Comparison of ENCODE assay signal across 12 mouse cellular contexts in genomic region chr19:45675196-45675595, GRCm38 (mm10). TPM values are rescaled to one million over a fixed set of nuclear protein-coding genes. Genes with fewer than 3 reads are reported as not detected.
DNase-seq lines count a peak whose midpoint lies in the region; ATAC-seq and TF ChIP-seq lines count a peak whose summit lies in the region.
"Had no signal": no experiment of that assay in that cellular context is flagged by ENCODE, and none has a peak within 500 bp of the region (broad histone marks: within the 10 kb centered on the region; RNA-seq: fewer than 3 reads in every experiment).

No protein-coding gene starts in this region.

- H3K9me3 ChIP-seq in heart, embryonic 11.5 days (replicated peaks; ENCODE audit: control insufficient read depth, low read length) = no peaks in the 10 kb centered on the region
- no peaks in the 10 kb centered on the region for H3K9me3 ChIP-seq in lung, embryonic 15.5 days
- no peaks in the 10 kb centered on the region for H3K9me3 ChIP-seq in liver, embryonic 13.5 days (replicated peaks)
- H3K9me3 ChIP-seq: embryonic facial prominence, embryonic 13.5 days had no signal

- no peak for DNase-seq in heart, adult 18-20 months
- no peak for DNase-seq in lung, postnatal 10 days
- DNase-seq in liver, embryonic 13.5 days = no peak
- DNase-seq in spleen, postnatal 36 days (ENCODE audit: low spot score in 2 of 2) = no peak
- DNase-seq in thymus, postnatal 25 days = no peak
- DNase-seq: heart, postnatal 4 days; kidney, adult 9 months; thymus, adult 2 months had no signal

- peaks cover 3% of the 10 kb centered on the region; the same call in 1 of the 2 replicates for H3K4me1 ChIP-seq in heart, embryonic 11.5 days (ENCODE audit: control insufficient read depth, insufficient read depth, low read length)
- peaks cover 11% of the 10 kb centered on the region; the same call in 1 of the 2 replicates for H3K4me1 ChIP-seq in lung, embryonic 15.5 days
- peaks cover 7% of the 10 kb centered on the region for H3K4me1 ChIP-seq in bone marrow macrophage, adult 2 months (ENCODE audit: control insufficient read depth, insufficient read depth, low read length)
- H3K4me1 ChIP-seq in liver, embryonic 13.5 days (replicated peaks) = peaks cover 21% of the 10 kb centered on the region

- TF ChIP-seq POLR2A in bone marrow macrophage, adult 2 months (IDR thresholded peaks at IDR 0.05; ENCODE audit: borderline replicate concordance, low read depth, low read length) = no peak

- H3K27ac ChIP-seq in heart, embryonic 11.5 days (ENCODE audit: low read depth, low read length) = no peak overlapping the region
- H3K27ac ChIP-seq in lung, embryonic 15.5 days = no peak overlapping the region
- H3K27ac ChIP-seq in bone marrow macrophage, adult 2 months (ENCODE audit: insufficient read depth, low read depth, low read length) = no peak overlapping the region
- H3K27ac ChIP-seq in liver, embryonic 13.5 days = no peak overlapping the region
- H3K27ac ChIP-seq: embryonic facial prominence, embryonic 13.5 days had no signal

- no peak for ATAC-seq in heart, embryonic 11.5 days (replicated peaks; ENCODE audit: insufficient number of reproducible peaks, low FRiP score, low TSS enrichment)
- no peak for ATAC-seq in lung, embryonic 15.5 days (ENCODE audit: borderline replicate concordance, extremely low read depth, low FRiP score, low TSS enrichment)
- no peak for ATAC-seq in liver, embryonic 13.5 days (ENCODE audit: low read depth)

- no peaks in the 10 kb centered on the region for H3K36me3 ChIP-seq in heart, embryonic 11.5 days (ENCODE audit: control insufficient read depth, insufficient read depth, low read length)
- H3K36me3 ChIP-seq in lung, embryonic 15.5 days = no peaks in the 10 kb centered on the region
- H3K36me3 ChIP-seq in liver, embryonic 13.5 days = no peaks in the 10 kb centered on the region
- H3K36me3 ChIP-seq: embryonic facial prominence, embryonic 13.5 days had no signal

- 23% methylated on average over 5 of the region's 5 CpGs for WGBS in heart, embryonic 11.5 days (ENCODE audit: insufficient replicate concordance)
- 23% methylated on average over 5 of the region's 5 CpGs for WGBS in lung, embryonic 15.5 days
- WGBS in liver, embryonic 13.5 days (ENCODE audit: insufficient replicate concordance) = 26% methylated on average over 5 of the region's 5 CpGs

- H3K4me3 ChIP-seq in heart, embryonic 11.5 days (ENCODE audit: low read depth, low read length) = no peak overlapping the region; the same call in 1 of the 2 replicates
- no peak overlapping the region for H3K4me3 ChIP-seq in lung, embryonic 15.5 days
- peak overlapping the region; percentile 19; the same call in 1 of the 2 replicates for H3K4me3 ChIP-seq in bone marrow macrophage, adult 2 months (ENCODE audit: insufficient read depth, low read length)
- peak overlapping the region; percentile 61 for H3K4me3 ChIP-seq in liver, embryonic 13.5 days (replicated peaks)

- H3K27me3 ChIP-seq in heart, embryonic 11.5 days (ENCODE audit: control insufficient read depth, insufficient read depth, low read length) = peaks cover 7% of the 10 kb centered on the region; the same call in 1 of the 2 replicates
- H3K27me3 ChIP-seq in lung, embryonic 15.5 days = peaks cover 35% of the 10 kb centered on the region
- peaks cover 37% of the 10 kb centered on the region for H3K27me3 ChIP-seq in liver, embryonic 13.5 days

- no peak for TF ChIP-seq CTCF in bone marrow macrophage, adult 2 months (IDR thresholded peaks at IDR 0.05; ENCODE audit: low read depth, low read length)

- peak overlapping the region; percentile 85 for H3K4me2 ChIP-seq in heart, embryonic 11.5 days
- H3K4me2 ChIP-seq in lung, embryonic 15.5 days = peak overlapping the region; percentile 67
- peak overlapping the region; percentile 89 for H3K4me2 ChIP-seq in liver, embryonic 13.5 days

- H3K9ac ChIP-seq in heart, embryonic 11.5 days (ENCODE audit: low read depth, low read length) = no peak overlapping the region
- H3K9ac ChIP-seq in lung, embryonic 15.5 days = no peak overlapping the region
- H3K9ac ChIP-seq in liver, embryonic 13.5 days = peak overlapping the region; percentile 71

RNA-seq across cellular contexts. Expression of gene Fbxw4, which starts 15.1 kb away (rescaled TPM):
- 2.7 and 4.2 TPM in 2 replicates for polyA plus RNA-seq in heart, embryonic 11.5 days (2014; fragmentation: Nextera tagmentation; extraction: Ambion mirVana)
- 10 to 100 TPM; 26.9 to 31.0 TPM for total RNA-seq in heart, adult 18-20 months (2021)
- 4.1 and 5.6 TPM in 2 replicates for polyA plus RNA-seq in lung, embryonic 15.5 days (2015; fragmentation: Nextera tagmentation; extraction: Ambion mirVana)
- 50.3 and 55.6 TPM in 2 replicates for polyA plus RNA-seq in bone marrow macrophage, adult 2 months (2012; ENCODE audit: insufficient read depth, insufficient read length, missing spikeins)
- polyA plus RNA-seq in liver, embryonic 13.5 days (2015; fragmentation: Nextera tagmentation; extraction: Ambion mirVana) = 1.9 and 2.3 TPM in 2 replicates

Comparison
In these comparisons a context has a peak if more than half of its experiments do, and no peak if none do; other contexts are left out.
1. H3K4me3 ChIP-seq: peak in bone marrow macrophage, adult 2 months (single experiment) and liver, embryonic 13.5 days (single experiment); none in heart, embryonic 11.5 days (single experiment) and lung, embryonic 15.5 days (single experiment).
2. Peak in every context shown above with its lines, with median percentiles within 50 percentile points of each other: H3K4me2 ChIP-seq.